Mouse (Mus musculus) cerebellum, adult 11 months (tissue): ENCODE data around the gene Actl6b.

Experiments used
- DNase-seq: peaks from one replicate; pipeline ENCODE4 v3.0.0; 2022

Gene Actl6b

GRCm38 (mm10) chr5:137553411-137553837 lies at the start of gene Actl6b:
Actl6b (plus strand) TSS chr5:137553517.
- DNase-seq = peak; percentile 94

- no peak for DNase-seq
These were observed 49.3 kb upstream of the Actl6b start for GRCm38 (mm10) chr5:137504041-137504440.

- peak; percentile 80 for DNase-seq
These were observed 43.3 kb upstream of the Actl6b start for GRCm38 (mm10) chr5:137510014-137510501.

- peak; percentile 50 for DNase-seq
These were observed 42.5 kb upstream of the Actl6b start for GRCm38 (mm10) chr5:137510573-137511390.

GRCm38 (mm10) chr5:137511706-137512105 lies 41.6 kb upstream of the Actl6b start:
- peak; percentile 17 for DNase-seq

GRCm38 (mm10) chr5:137512847-137513794 lies 40.2 kb upstream of the Actl6b start:
- DNase-seq = peak; percentile 25

GRCm38 (mm10) chr5:137513951-137514721 lies 39.2 kb upstream of the Actl6b start:
- DNase-seq = peak; percentile 50

- DNase-seq = peak; percentile 25
These were observed 38.5 kb upstream of the Actl6b start for GRCm38 (mm10) chr5:137514811-137515210.

- DNase-seq = no peak
These were observed 34.9 kb upstream of the Actl6b start, which contains the start of gene Gigyf1 for GRCm38 (mm10) chr5:137518436-137518835. Gigyf1 (plus strand) TSS chr5:137518548.

- no peak for DNase-seq
These were observed 33.4 kb upstream of the Actl6b start for GRCm38 (mm10) chr5:137519691-137520550.

GRCm38 (mm10) chr5:137521861-137522260 lies 31.5 kb upstream of the Actl6b start:
- DNase-seq = no peak

GRCm38 (mm10) chr5:137522711-137523110 lies 30.6 kb upstream of the Actl6b start:
- no peak for DNase-seq

GRCm38 (mm10) chr5:137523396-137524250 lies 29.7 kb upstream of the Actl6b start:
- no peak for DNase-seq

- no peak for DNase-seq
These were observed 29.1 kb upstream of the Actl6b start for GRCm38 (mm10) chr5:137524251-137524515.

GRCm38 (mm10) chr5:137524671-137525070 lies 28.6 kb upstream of the Actl6b start:
- DNase-seq = no peak

GRCm38 (mm10) chr5:137525511-137525910 lies 27.8 kb upstream of the Actl6b start:
- DNase-seq = no peak

GRCm38 (mm10) chr5:137526192-137526936 lies 27.0 kb upstream of the Actl6b start:
- no peak for DNase-seq

- no peak for DNase-seq
These were observed 25.9 kb upstream of the Actl6b start for GRCm38 (mm10) chr5:137527413-137527812.

- no peak for DNase-seq
These were observed 24.9 kb upstream of the Actl6b start for GRCm38 (mm10) chr5:137528247-137528968.
